Mouse (Mus musculus): ENCODE results near the gene Pakap. TPM values are rescaled to one million over a fixed set of nuclear protein-coding genes. Genes with fewer than 3 reads are reported as not detected.

Pakap gene
- polyA plus RNA-seq (2014; fragmentation: Nextera tagmentation; extraction: Ambion mirVana): 46.0 and 64.7 TPM in 2 replicates

DNA sequence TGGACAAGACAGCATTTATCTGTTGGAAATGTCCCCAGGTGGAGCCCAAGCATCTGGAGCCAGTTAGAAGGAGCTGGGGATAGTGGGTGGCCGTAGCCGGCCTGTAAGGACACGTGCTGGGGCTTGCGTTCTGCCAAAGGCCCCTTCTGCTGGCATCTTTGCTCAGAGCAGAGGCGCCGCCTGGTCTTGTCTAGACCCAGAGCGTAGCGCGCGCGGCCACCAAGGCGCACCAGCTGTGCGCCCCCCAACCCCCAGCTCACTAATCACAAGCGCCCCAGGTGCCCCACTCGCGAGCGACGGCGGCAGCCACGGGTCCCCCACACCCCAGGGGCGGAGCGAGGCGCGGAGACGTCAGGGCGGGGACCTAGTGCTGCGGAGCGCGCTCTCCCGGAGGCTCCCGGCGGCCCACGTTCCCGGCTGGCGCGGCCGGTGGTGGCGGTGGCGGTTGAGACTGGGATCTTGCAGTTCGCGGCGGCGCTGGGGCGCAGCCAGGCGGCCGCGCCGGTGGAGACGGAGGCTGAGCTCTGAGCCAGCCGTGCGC lies at the start of gene Pakap:
Pakap (plus strand) TSS at position 514 of the 541 bp plus-strand sequence.
- under 1% methylated on average over 45 of the region's 51 CpGs for WGBS (ENCODE audit: insufficient replicate concordance)
- peak within 1 kb of the TSS; percentile 98 for H3K27ac ChIP-seq (ENCODE audit: low read depth, low read length)
- peak within 1 kb of the TSS; percentile 64 for H3K4me2 ChIP-seq
- no peaks in the 10 kb centered on the region for H3K36me3 ChIP-seq (ENCODE audit: control insufficient read depth, insufficient read depth, low read length)
- H3K9me3 ChIP-seq (replicated peaks; ENCODE audit: control insufficient read depth, low read length): no peaks in the 10 kb centered on the region
- peak; percentile 71 for ATAC-seq (replicated peaks; ENCODE audit: insufficient number of reproducible peaks, low FRiP score, low TSS enrichment)
- peak within 1 kb of the TSS; percentile 67 for H3K4me3 ChIP-seq (ENCODE audit: low read depth, low read length)
- H3K27me3 ChIP-seq (ENCODE audit: control insufficient read depth, insufficient read depth, low read length): no peaks in the 10 kb centered on the region
- H3K9ac ChIP-seq (ENCODE audit: low read depth, low read length): peak within 1 kb of the TSS; percentile 92
- H3K4me1 ChIP-seq (ENCODE audit: control insufficient read depth, insufficient read depth, low read length): peaks cover 15% of the 10 kb centered on the region

DNA sequence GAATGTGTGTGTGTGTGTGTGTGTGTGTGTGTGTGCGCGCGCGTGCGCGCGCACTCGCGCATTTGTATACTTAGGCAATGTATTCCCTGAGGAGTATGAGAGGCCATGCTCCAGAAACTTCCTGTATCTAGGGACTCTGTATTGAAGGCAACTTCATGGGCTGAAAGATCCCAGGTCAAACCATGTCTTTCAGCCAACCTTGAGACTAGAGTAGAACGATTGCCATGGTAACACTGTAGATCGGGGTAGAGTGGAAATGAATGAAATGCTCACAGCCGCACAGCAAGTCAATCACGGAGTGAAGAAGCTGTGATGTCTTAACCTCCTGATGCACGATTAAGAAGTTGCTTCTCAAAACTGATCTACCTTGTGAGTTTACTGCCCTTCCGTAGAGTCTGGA lies 44.5 kb upstream of the Pakap start:
- ATAC-seq (replicated peaks; ENCODE audit: insufficient number of reproducible peaks, low FRiP score, low TSS enrichment): no peak
- no peaks in the 10 kb centered on the region for H3K9me3 ChIP-seq (replicated peaks; ENCODE audit: control insufficient read depth, low read length)
- WGBS (ENCODE audit: insufficient replicate concordance): 95% methylated on average over 15 of the region's 15 CpGs
- H3K9ac ChIP-seq (ENCODE audit: low read depth, low read length): no peak overlapping the region
- H3K4me2 ChIP-seq: no peak overlapping the region
- H3K4me1 ChIP-seq (ENCODE audit: control insufficient read depth, insufficient read depth, low read length): no peaks in the 10 kb centered on the region; the same call in 1 of the 2 replicates
- no peaks in the 10 kb centered on the region for H3K27me3 ChIP-seq (ENCODE audit: control insufficient read depth, insufficient read depth, low read length)
- H3K4me3 ChIP-seq (ENCODE audit: low read depth, low read length): no peak overlapping the region
- no peaks in the 10 kb centered on the region for H3K36me3 ChIP-seq (ENCODE audit: control insufficient read depth, insufficient read depth, low read length)
- H3K27ac ChIP-seq (ENCODE audit: low read depth, low read length): no peak overlapping the region

DNA sequence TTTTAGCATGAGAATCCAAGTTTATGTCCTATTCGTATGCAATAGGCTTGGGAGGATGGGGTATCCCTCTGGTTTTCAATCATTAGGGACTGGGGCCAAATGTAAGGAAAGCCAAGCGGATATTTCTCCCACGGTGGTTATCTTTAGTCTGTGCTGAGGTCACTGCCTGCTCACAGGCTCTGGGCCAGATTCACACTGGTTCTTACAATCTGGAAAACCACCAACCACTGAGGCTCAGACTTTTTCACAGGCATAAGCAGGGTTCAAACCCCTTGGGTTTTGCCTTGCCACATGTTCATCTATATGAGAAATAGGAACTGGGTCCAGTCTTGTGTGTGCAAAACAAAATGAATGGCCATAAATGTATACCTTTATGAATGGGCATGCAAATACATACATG lies 43.5 kb upstream of the Pakap start:
- no peak for ATAC-seq (replicated peaks; ENCODE audit: insufficient number of reproducible peaks, low FRiP score, low TSS enrichment)

DNA sequence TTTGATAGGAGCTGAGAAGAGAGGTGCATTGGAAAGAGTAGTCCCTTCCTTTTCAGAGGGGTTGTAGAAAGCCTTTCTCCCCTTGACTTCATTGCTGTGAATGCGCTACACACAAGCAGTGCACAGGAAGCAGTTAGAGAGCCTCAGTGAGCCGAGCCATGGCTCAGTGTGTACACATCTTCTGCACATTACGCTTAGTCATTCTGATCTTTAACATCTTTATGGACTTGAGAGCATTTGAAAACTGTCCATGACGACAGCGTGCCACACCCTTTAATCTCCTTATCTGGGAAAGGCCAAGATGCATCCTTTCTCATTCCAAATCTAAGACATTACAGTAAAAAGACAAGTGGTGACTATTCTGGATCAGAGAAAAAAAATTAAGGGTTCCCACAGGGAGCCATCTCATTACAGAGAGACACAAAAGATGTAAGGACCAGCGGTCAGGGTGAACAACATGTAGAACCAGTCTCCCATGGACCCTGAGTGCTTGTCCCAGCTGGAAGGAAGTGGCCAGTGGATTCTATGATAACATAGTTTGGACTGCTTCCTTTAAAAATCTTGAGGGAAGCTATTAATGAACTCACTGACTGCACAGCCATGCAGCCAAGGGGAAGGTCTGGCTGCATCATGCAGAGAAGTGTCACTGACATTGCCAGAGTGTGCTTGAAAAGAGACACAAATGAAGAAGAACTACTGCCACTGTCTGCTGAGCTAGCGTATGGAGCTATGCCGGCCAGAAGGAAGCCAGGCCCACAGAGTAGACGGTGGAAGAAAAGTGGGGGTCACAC lies 42.6 kb upstream of the Pakap start:
- Histone ChIP-seq H3K36me3 (ENCODE audit: control insufficient read depth, insufficient read depth, low read length) (no peaks in the 10 kb centered on the region), H3K4me2 (no peak overlapping the region), H3K9me3 (replicated peaks; ENCODE audit: control insufficient read depth, low read length) (no peaks in the 10 kb centered on the region), H3K27ac (ENCODE audit: low read depth, low read length) (no peak overlapping the region), H3K9ac (ENCODE audit: low read depth, low read length) (no peak overlapping the region), H3K4me1 (ENCODE audit: control insufficient read depth, insufficient read depth, low read length) (no peaks in the 10 kb centered on the region; the same call in 1 of the 2 replicates), H3K27me3 (ENCODE audit: control insufficient read depth, insufficient read depth, low read length) (no peaks in the 10 kb centered on the region), H3K4me3 (ENCODE audit: low read depth, low read length) (no peak overlapping the region)
- ATAC-seq (replicated peaks; ENCODE audit: insufficient number of reproducible peaks, low FRiP score, low TSS enrichment): no peak
- WGBS (ENCODE audit: insufficient replicate concordance): 70% methylated on average over 9 of the region's 9 CpGs

More for the DNA sequence above, 43.5 kb upstream of the Pakap start:
- Histone ChIP-seq H3K4me3 (ENCODE audit: low read depth, low read length) (no peak overlapping the region), H3K4me1 (ENCODE audit: control insufficient read depth, insufficient read depth, low read length) (no peaks in the 10 kb centered on the region; the same call in 1 of the 2 replicates), H3K36me3 (ENCODE audit: control insufficient read depth, insufficient read depth, low read length) (no peaks in the 10 kb centered on the region), H3K27ac (ENCODE audit: low read depth, low read length) (no peak overlapping the region), H3K9me3 (replicated peaks; ENCODE audit: control insufficient read depth, low read length) (no peaks in the 10 kb centered on the region), H3K4me2 (no peak overlapping the region), H3K27me3 (ENCODE audit: control insufficient read depth, insufficient read depth, low read length) (no peaks in the 10 kb centered on the region), H3K9ac (ENCODE audit: low read depth, low read length) (no peak overlapping the region)
- 62% methylated on average over 3 of the region's 3 CpGs for WGBS (ENCODE audit: insufficient replicate concordance)

DNA sequence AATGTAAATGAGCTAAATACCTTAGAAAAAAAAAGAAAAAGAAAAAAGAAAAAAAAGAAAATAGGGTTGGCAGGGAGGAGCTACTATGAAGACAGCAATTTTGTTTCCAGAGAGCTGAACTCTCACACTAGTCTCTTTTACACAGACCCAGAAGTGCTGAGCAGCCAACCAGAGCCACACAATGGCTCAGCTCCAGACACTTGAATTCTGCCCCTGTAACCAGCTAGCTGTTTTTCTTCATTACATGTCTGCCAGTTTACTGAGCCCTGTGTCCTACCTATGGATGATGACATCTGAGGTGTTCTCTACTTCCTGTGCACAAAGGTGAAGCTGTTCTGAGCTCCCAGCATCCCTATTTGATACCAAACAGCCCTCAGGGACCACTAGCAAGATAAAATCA lies 39.7 kb upstream of the Pakap start:
- no peaks in the 10 kb centered on the region for H3K9me3 ChIP-seq (replicated peaks; ENCODE audit: control insufficient read depth, low read length)
- no peak overlapping the region for H3K4me3 ChIP-seq (ENCODE audit: low read depth, low read length)
- no peak overlapping the region for H3K4me2 ChIP-seq
- H3K27ac ChIP-seq (ENCODE audit: low read depth, low read length): no peak overlapping the region
- H3K36me3 ChIP-seq (ENCODE audit: control insufficient read depth, insufficient read depth, low read length): no peaks in the 10 kb centered on the region
- no peak for ATAC-seq (replicated peaks; ENCODE audit: insufficient number of reproducible peaks, low FRiP score, low TSS enrichment)
- H3K27me3 ChIP-seq (ENCODE audit: control insufficient read depth, insufficient read depth, low read length): no peaks in the 10 kb centered on the region
- no peaks in the 10 kb centered on the region; the same call in 1 of the 2 replicates for H3K4me1 ChIP-seq (ENCODE audit: control insufficient read depth, insufficient read depth, low read length)
- no peak overlapping the region for H3K9ac ChIP-seq (ENCODE audit: low read depth, low read length)

DNA sequence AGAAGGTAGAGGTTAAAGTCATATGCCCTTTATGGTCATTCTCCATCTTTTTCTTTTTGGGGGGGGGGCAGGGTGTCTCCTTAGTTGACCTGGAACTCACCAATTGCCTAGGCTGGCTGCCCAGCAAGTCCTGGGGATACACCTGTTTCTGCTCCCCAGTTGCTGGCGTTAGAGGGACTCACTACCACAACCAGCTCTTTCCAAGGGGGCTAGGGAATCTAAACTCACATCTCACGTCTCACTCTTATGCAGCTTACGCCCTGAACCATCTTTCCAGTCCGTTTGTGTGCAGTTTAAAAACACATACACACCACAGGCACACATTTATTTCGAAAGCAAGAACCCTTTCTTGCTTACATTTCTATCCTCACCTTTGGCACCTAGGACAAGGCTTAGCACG lies 34.3 kb upstream of the Pakap start:
- WGBS (ENCODE audit: insufficient replicate concordance): 72% methylated on average over 6 of the region's 6 CpGs
- no peaks in the 10 kb centered on the region for H3K9me3 ChIP-seq (replicated peaks; ENCODE audit: control insufficient read depth, low read length)
- no peaks in the 10 kb centered on the region for H3K36me3 ChIP-seq (ENCODE audit: control insufficient read depth, insufficient read depth, low read length)
- H3K9ac ChIP-seq (ENCODE audit: low read depth, low read length): no peak overlapping the region
- no peak overlapping the region for H3K4me2 ChIP-seq
- peaks cover 20% of the 10 kb centered on the region for H3K4me1 ChIP-seq (ENCODE audit: control insufficient read depth, insufficient read depth, low read length)
- no peak overlapping the region for H3K27ac ChIP-seq (ENCODE audit: low read depth, low read length)
- H3K27me3 ChIP-seq (ENCODE audit: control insufficient read depth, insufficient read depth, low read length): no peaks in the 10 kb centered on the region
- no peak overlapping the region for H3K4me3 ChIP-seq (ENCODE audit: low read depth, low read length)
- no peak for ATAC-seq (replicated peaks; ENCODE audit: insufficient number of reproducible peaks, low FRiP score, low TSS enrichment)

DNA sequence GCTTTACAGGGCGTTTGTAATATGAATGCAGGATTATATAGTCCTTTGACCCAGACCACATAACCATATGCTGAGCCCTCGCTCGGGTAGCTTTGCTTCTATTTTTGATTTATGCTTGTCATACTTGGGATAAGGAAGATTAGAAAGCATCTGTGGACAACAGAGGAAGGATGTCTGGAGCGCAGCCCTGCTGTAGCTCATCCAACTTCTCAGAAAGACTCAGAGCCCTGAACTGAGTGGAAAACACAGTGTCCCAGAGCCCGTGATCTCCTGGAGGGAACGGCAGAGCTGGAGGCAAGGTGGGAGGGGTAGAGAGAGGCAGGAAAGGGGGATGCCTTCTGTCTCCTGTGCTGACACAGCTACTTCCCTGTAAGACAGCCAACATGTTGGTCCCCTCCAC lies 33.7 kb upstream of the Pakap start:
- WGBS (ENCODE audit: insufficient replicate concordance): 43% methylated on average over 6 of the region's 6 CpGs
- H3K4me3 ChIP-seq (ENCODE audit: low read depth, low read length): no peak overlapping the region
- no peaks in the 10 kb centered on the region for H3K9me3 ChIP-seq (replicated peaks; ENCODE audit: control insufficient read depth, low read length)
- no peak overlapping the region for H3K4me2 ChIP-seq
- peaks cover 25% of the 10 kb centered on the region for H3K4me1 ChIP-seq (ENCODE audit: control insufficient read depth, insufficient read depth, low read length)
- no peak for ATAC-seq (replicated peaks; ENCODE audit: insufficient number of reproducible peaks, low FRiP score, low TSS enrichment)
- no peak overlapping the region for H3K27ac ChIP-seq (ENCODE audit: low read depth, low read length)
- peak overlapping the region; percentile 40; the same call in 1 of the 2 replicates for H3K9ac ChIP-seq (ENCODE audit: low read depth, low read length)
- H3K36me3 ChIP-seq (ENCODE audit: control insufficient read depth, insufficient read depth, low read length): no peaks in the 10 kb centered on the region
- H3K27me3 ChIP-seq (ENCODE audit: control insufficient read depth, insufficient read depth, low read length): no peaks in the 10 kb centered on the region

DNA sequence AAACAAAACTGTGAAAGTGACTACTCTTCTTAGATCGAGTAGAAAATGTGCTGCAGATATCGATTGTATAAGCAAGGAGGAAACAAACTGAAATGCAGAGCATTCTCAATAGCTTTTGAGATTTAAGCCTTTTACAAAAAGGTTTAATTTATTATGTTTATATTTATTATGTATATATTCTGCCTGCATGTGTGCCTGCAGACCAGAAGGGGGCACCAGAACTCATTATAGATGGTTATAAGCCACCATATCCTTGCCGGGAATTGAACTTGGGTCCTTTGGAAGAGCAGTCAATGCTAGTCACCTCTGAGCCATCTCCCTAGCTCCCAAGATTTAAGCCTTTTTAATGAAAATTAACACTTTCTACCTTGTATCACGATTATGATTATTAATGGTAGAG lies 32.9 kb upstream of the Pakap start:
- H3K27ac ChIP-seq (ENCODE audit: low read depth, low read length): no peak overlapping the region
- no peak overlapping the region for H3K9ac ChIP-seq (ENCODE audit: low read depth, low read length)
- no peaks in the 10 kb centered on the region for H3K9me3 ChIP-seq (replicated peaks; ENCODE audit: control insufficient read depth, low read length)
- no peak overlapping the region for H3K4me2 ChIP-seq
- H3K4me3 ChIP-seq (ENCODE audit: low read depth, low read length): no peak overlapping the region
- no peak for ATAC-seq (replicated peaks; ENCODE audit: insufficient number of reproducible peaks, low FRiP score, low TSS enrichment)
- 79% methylated on average over 4 of the region's 4 CpGs for WGBS (ENCODE audit: insufficient replicate concordance)
- no peaks in the 10 kb centered on the region for H3K27me3 ChIP-seq (ENCODE audit: control insufficient read depth, insufficient read depth, low read length)
- H3K36me3 ChIP-seq (ENCODE audit: control insufficient read depth, insufficient read depth, low read length): no peaks in the 10 kb centered on the region
- peaks cover 26% of the 10 kb centered on the region for H3K4me1 ChIP-seq (ENCODE audit: control insufficient read depth, insufficient read depth, low read length)
